ENCODE assay signal across 10 mouse cellular contexts in the genomic region with DNA sequence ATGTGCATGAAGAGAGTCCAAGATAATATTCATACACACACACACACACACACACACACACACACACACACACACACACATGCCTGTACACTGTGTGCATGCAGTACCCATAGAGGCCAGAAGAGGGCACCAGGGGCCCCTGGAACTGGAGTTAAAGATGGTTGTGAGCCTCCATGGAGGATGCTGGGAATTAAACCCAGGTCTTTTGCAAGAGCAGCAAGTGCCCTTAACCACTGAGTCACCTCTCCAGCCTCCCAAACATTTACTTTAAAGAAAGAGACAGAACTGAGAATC. TPM values are rescaled to one million over a fixed set of nuclear protein-coding genes. Genes with fewer than 3 reads are reported as not detected.
DNase-seq lines count a peak whose midpoint lies in the region; ATAC-seq and TF ChIP-seq lines count a peak whose summit lies in the region.
"Had no signal": no experiment of that assay in that cellular context is flagged by ENCODE, and none has a peak within 500 bp of the region (broad histone marks: within the 10 kb centered on the region; RNA-seq: fewer than 3 reads in every experiment).

No protein-coding gene starts in this region.

- TF ChIP-seq CTCF in liver, embryonic 14.5 days (IDR thresholded peaks at IDR 0.05; ENCODE audit: low read depth) = peak; percentile 83
- TF ChIP-seq CTCF in cerebellum, adult 2 months (IDR thresholded peaks at IDR 0.05; ENCODE audit: borderline replicate concordance, insufficient read depth, low read depth, low read length) = no peak

- H3K27me3 ChIP-seq in heart, embryonic 10.5 days (ENCODE audit: insufficient read depth, poor library complexity, severe bottlenecking) = peaks cover 25% of the 10 kb centered on the region; the same call in 1 of the 2 replicates
- H3K27me3 ChIP-seq in liver, embryonic 14.5 days (ENCODE audit: control insufficient read depth, insufficient read depth, low read length) = no peaks in the 10 kb centered on the region
- H3K27me3 ChIP-seq in cerebellum, adult 2 months (ENCODE audit: control insufficient read depth, insufficient read depth, low read length) = no peaks in the 10 kb centered on the region

- TF ChIP-seq POLR2A in cerebellum, adult 2 months (IDR thresholded peaks at IDR 0.05; ENCODE audit: borderline replicate concordance, insufficient read depth, low read length) = no peak

- H3K4me1 ChIP-seq in heart, embryonic 10.5 days = peaks cover 40% of the 10 kb centered on the region
- H3K4me1 ChIP-seq in liver, embryonic 14.5 days (replicated peaks; ENCODE audit: control insufficient read depth in 2 of 2, insufficient read depth in 2 of 2, low read length in 1 of 2) = peaks cover 0 to 19% of the 10 kb centered on the region in 2 experiments; a peak in 1 of 4 replicates
- H3K4me1 ChIP-seq in cerebellum, adult 2 months (ENCODE audit: control insufficient read depth, insufficient read depth, low read length) = no peaks in the 10 kb centered on the region; the same call in 1 of the 2 replicates

- H3K4me2 ChIP-seq in liver, embryonic 14.5 days (ENCODE audit: low read depth) = no peak overlapping the region
- H3K4me2 ChIP-seq: liver, embryonic 13.5 days had no signal

- H3K27ac ChIP-seq in heart, embryonic 10.5 days = no peak overlapping the region
- H3K27ac ChIP-seq in liver, embryonic 14.5 days = no peak overlapping the region
- H3K27ac ChIP-seq in cerebellum, adult 2 months (ENCODE audit: insufficient read depth, low read length) = no peak overlapping the region
- H3K27ac ChIP-seq: liver, embryonic 13.5 days had no signal

- no peaks in the 10 kb centered on the region for H3K36me3 ChIP-seq in heart, embryonic 10.5 days
- no peaks in the 10 kb centered on the region for H3K36me3 ChIP-seq in liver, embryonic 14.5 days (replicated peaks; ENCODE audit: control insufficient read depth, insufficient read depth, low read depth)
- H3K36me3 ChIP-seq: liver, embryonic 13.5 days had no signal

- ATAC-seq in liver, embryonic 14.5 days (ENCODE audit: insufficient read depth) = no peak

- no peak overlapping the region for H3K4me3 ChIP-seq in heart, embryonic 10.5 days
- H3K4me3 ChIP-seq in liver, embryonic 14.5 days (ENCODE audit: insufficient read depth in 1 of 2, low read depth in 2 of 2, low read length in 2 of 2) = no peak overlapping the region
- H3K4me3 ChIP-seq in cerebellum, adult 2 months (replicated peaks; ENCODE audit: insufficient read depth, low read depth, low read length) = no peak overlapping the region
- H3K4me3 ChIP-seq: liver, embryonic 13.5 days had no signal

- no peak for TF ChIP-seq EP300 in liver, embryonic 14.5 days (IDR thresholded peaks at IDR 0.05; ENCODE audit: low read depth)

- H3K9me3 ChIP-seq in heart, embryonic 10.5 days = no peaks in the 10 kb centered on the region; the same call in 1 of the 2 replicates
- no peaks in the 10 kb centered on the region for H3K9me3 ChIP-seq in liver, embryonic 14.5 days (ENCODE audit: control insufficient read depth, low read length)
- H3K9me3 ChIP-seq: liver, embryonic 13.5 days had no signal

- DNase-seq in heart, postnatal 4 days = peak; percentile 48
- DNase-seq in heart, embryonic 10.5 days (ENCODE audit: low spot score) = no peak
- peak; percentile 51 for DNase-seq in thymus, postnatal 14 days
- DNase-seq in thymus, postnatal 0 days (ENCODE audit: low spot score) = no peak
- no peak for DNase-seq in liver, embryonic 14.5 days (ENCODE audit: low read depth in 3 of 3, low spot score in 3 of 3)
- no peak for DNase-seq in urinary bladder, postnatal 25 days (ENCODE audit: low spot score)
- no peak for DNase-seq in cerebellum, adult 2 months
- no peak for DNase-seq in ovary, postnatal 14 days (ENCODE audit: low spot score)
- DNase-seq: cerebellum, postnatal 36 days; liver, embryonic 13.5 days had no signal

- no peak overlapping the region for H3K9ac ChIP-seq in liver, embryonic 14.5 days (replicated peaks)
- H3K9ac ChIP-seq: liver, embryonic 13.5 days had no signal

RNA-seq across cellular contexts. Expression of a gene that starts 29.6 kb away (rescaled TPM):
- 10 to 100 TPM; 78.7 to 82.4 TPM for total RNA-seq in heart, postnatal 4 days (2021)
- 249 and 314 TPM in 2 replicates for polyA plus RNA-seq in heart, embryonic 10.5 days (2016; fragmentation: Nextera tagmentation; extraction: Ambion mirVana)
- 259 and 294 TPM in 2 replicates for polyA plus RNA-seq in thymus, postnatal 0 days (2015; fragmentation: Nextera tagmentation; extraction: Ambion mirVana)
- 40.3 and 45.5 TPM in 2 replicates for polyA plus RNA-seq in liver, embryonic 14.5 days (2012; rRNA removed)
- polyA plus RNA-seq in liver, embryonic 14.5 days (2014; fragmentation: Nextera tagmentation; extraction: Ambion mirVana) = 122 and 125 TPM in 2 replicates
- polyA plus RNA-seq in cerebellum, adult 2 months (2012; rRNA removed) = 65.3 and 67.5 TPM in 2 replicates

RNA-seq across cellular contexts. Expression of a gene that starts 29.9 kb away (rescaled TPM):
- total RNA-seq in heart, postnatal 4 days (2021) = 1,000 to 10,000 TPM; 2,981 to 3,274 TPM
- 1,295 and 1,617 TPM in 2 replicates for polyA plus RNA-seq in heart, embryonic 10.5 days (2016; fragmentation: Nextera tagmentation; extraction: Ambion mirVana)
- 1,161 and 1,200 TPM in 2 replicates for polyA plus RNA-seq in thymus, postnatal 0 days (2015; fragmentation: Nextera tagmentation; extraction: Ambion mirVana)
- polyA plus RNA-seq in liver, embryonic 14.5 days (2012; rRNA removed) = 383 and 573 TPM in 2 replicates
- polyA plus RNA-seq in liver, embryonic 14.5 days (2014; fragmentation: Nextera tagmentation; extraction: Ambion mirVana) = 701 and 721 TPM in 2 replicates
- polyA plus RNA-seq in cerebellum, adult 2 months (2012; rRNA removed) = 2,746 and 2,917 TPM in 2 replicates

RNA-seq across cellular contexts. Expression of a gene that starts 30.0 kb away (rescaled TPM):
- total RNA-seq in heart, postnatal 4 days (2021) = not detected
- 1.9 and 2.8 TPM in 2 replicates for polyA plus RNA-seq in heart, embryonic 10.5 days (2016; fragmentation: Nextera tagmentation; extraction: Ambion mirVana)
- 1.6 and 2.3 TPM in 2 replicates for polyA plus RNA-seq in thymus, postnatal 0 days (2015; fragmentation: Nextera tagmentation; extraction: Ambion mirVana)
- polyA plus RNA-seq in liver, embryonic 14.5 days (2012; rRNA removed) = 0.30 and 0.38 TPM in 2 replicates
- polyA plus RNA-seq in liver, embryonic 14.5 days (2014; fragmentation: Nextera tagmentation; extraction: Ambion mirVana) = not detected in 2 replicates
- 1.1 and 1.9 TPM in 2 replicates for polyA plus RNA-seq in cerebellum, adult 2 months (2012; rRNA removed)

RNA-seq across cellular contexts. Expression of a gene that starts 38.2 kb away (rescaled TPM):
- total RNA-seq in heart, postnatal 4 days (2021) = 1 to 10 TPM; 8.4 to 9.7 TPM
- polyA plus RNA-seq in heart, embryonic 10.5 days (2016; fragmentation: Nextera tagmentation; extraction: Ambion mirVana) = 2.1 and 4.5 TPM in 2 replicates
- 77.8 and 82.4 TPM in 2 replicates for polyA plus RNA-seq in thymus, postnatal 0 days (2015; fragmentation: Nextera tagmentation; extraction: Ambion mirVana)
- 3.3 and 4.2 TPM in 2 replicates for polyA plus RNA-seq in liver, embryonic 14.5 days (2012; rRNA removed)
- 7.2 and 8.9 TPM in 2 replicates for polyA plus RNA-seq in liver, embryonic 14.5 days (2014; fragmentation: Nextera tagmentation; extraction: Ambion mirVana)
- polyA plus RNA-seq in cerebellum, adult 2 months (2012; rRNA removed) = 1.8 and 2.0 TPM in 2 replicates

RNA-seq across cellular contexts. Expression of a gene that starts 50.5 kb away (rescaled TPM):
- total RNA-seq in heart, postnatal 4 days (2021) = 1 to 10 TPM; 7.5 to 9.3 TPM
- polyA plus RNA-seq in heart, embryonic 10.5 days (2016; fragmentation: Nextera tagmentation; extraction: Ambion mirVana) = 4.6 and 7.7 TPM in 2 replicates
- polyA plus RNA-seq in thymus, postnatal 0 days (2015; fragmentation: Nextera tagmentation; extraction: Ambion mirVana) = 2.1 TPM in 2 replicates
- 0.26 and 0.28 TPM in 2 replicates for polyA plus RNA-seq in liver, embryonic 14.5 days (2012; rRNA removed)
- 0.86 and 1.7 TPM in 2 replicates for polyA plus RNA-seq in liver, embryonic 14.5 days (2014; fragmentation: Nextera tagmentation; extraction: Ambion mirVana)
- polyA plus RNA-seq in cerebellum, adult 2 months (2012; rRNA removed) = 8.1 and 8.2 TPM in 2 replicates

Comparison
In these comparisons a context has a peak if more than half of its experiments do, and no peak if none do; other contexts are left out.
1. DNase-seq: peak in heart, postnatal 4 days (single experiment) and thymus, postnatal 14 days (single experiment); none in heart, embryonic 10.5 days (single experiment), thymus, postnatal 0 days (single experiment), liver, embryonic 14.5 days (0 of 3), urinary bladder, postnatal 25 days (single experiment), cerebellum, adult 2 months (0 of 2) and ovary, postnatal 14 days (single experiment).